Mouse (Mus musculus) gastrocnemius, postnatal 10 days (tissue): ENCODE data around the gene Tm7sf2. TPM values are rescaled to one million over a fixed set of nuclear protein-coding genes. Genes with fewer than 3 reads are reported as not detected.

ENCODE experiments used
- DNase-seq: peaks from one replicate; pipeline ENCODE4 v3.0.0; 2021; ENCODE audit warnings: mixed read lengths
- long read RNA-seq, 2 experiments: library from polyadenylated mRNA; stranded (forward); transcript quantifications; one replicate each; pipeline ENCODE4 v2.0.0; 2021
- total RNA-seq, 2 experiments: library from RNA; stranded (reverse); gene quantifications; 2 replicates each; pipeline ENCODE4 v1.2.3; 2021

Gene Tm7sf2
- total RNA-seq: 1 to 10 TPM; 4.7 to 5.8 TPM
- long read RNA-seq, experiment 1, partial matches to known transcripts: 1 of 4 reads
- long read RNA-seq, experiment 1, other reads (novel, unspliced or antisense): 1 of 4 reads
- long read RNA-seq, experiment 2, partial matches to known transcripts: 1 of 7 reads
- long read RNA-seq, experiment 2, other reads (novel, unspliced or antisense): 1 of 7 reads

- peak; percentile 85 for DNase-seq
These were observed at the start of gene Tm7sf2 for GRCm38 (mm10) chr19:6067724-6068415. Gene Tm7sf2 (minus strand): TSS chr19:6068373.

DNA sequence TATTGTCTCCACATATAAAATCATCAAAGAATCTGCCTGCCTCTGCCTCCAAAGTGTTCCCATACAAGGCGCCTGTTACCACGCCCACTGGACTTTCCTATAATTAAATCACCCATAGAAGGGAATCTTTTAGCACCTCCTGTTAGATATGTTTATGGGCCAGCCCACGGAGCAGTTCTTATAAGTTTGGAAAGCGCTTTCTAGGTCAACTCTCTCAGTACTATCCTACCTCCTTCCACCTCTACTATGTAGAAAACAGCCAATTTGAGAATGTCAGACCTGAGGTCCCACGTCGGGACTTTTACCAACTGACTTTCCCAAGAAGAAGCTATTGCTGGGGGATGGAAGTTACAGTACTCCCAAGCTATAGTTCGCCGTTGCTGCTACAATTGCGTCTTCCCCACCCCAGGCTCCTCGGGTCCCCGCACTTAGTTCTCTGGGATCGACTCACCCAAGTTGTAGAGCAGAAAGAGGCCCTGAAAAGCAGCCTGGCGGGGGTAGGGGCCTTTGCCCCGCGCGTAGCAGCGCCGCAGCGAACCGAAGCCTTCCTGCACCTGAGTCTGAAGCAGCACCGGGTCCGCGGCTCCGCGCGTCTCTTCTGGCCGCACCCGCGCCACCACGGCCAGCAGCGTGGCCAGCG is 49.3 kb upstream of the Tm7sf2 start:
- DNase-seq: no peak

DNA sequence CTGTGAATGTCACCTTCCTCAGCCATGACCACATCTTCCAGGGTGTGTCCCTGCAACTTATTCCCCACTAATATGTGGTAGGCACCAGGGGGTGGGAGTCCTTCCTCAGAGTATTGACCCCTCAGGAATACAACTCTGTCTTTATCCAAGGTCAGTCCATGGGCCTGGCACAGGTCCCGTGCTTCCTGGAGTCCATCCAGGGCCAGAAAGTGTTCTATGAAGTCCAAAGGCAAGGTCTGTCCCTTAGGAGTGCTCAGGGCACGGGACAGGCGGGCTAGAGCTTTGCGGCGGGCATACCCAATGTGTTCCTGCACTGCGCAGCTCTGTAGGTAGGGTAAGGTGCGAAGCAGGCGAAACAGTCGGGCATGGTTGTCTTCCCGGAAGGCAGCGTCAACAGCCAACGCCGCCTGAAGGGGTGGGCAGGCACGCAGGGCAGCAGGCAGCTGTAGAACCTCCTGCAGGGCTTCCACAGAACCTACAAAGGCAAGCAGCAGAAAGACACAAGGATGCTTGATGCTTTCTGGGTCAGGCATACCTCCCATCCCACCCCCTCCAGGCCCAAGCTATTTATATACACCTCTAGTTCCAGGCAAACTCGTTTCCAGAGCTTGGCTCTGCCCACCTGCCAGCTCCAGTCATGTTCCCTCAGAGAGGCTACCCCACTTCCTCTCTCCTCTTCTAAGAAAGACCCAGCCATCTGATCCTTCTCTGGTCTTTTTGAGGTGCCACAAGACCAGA is 48.1 kb upstream of the Tm7sf2 start:
- DNase-seq: no peak

GRCm38 (mm10) chr19:6113116-6113515 is 44.9 kb upstream of the Tm7sf2 start:
- DNase-seq: no peak

DNA sequence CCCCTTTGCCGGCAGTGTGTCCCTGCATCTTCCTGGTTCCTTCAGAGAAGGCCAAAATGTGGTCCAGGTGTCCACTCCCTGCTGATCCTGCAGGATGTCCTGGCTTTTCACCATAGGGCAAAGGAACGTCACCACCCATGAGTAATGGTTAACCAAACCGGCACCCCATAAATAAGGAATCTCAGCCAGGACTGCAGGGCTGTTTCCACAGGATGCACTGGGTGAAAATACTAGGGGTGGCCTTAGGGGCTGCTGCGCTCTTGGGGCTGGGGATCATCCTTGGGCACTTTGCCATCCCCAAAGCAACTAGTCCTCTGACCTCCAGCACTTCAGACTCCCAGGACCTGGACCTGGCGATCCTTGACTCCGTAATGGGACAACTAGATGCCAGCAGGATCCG is 37.4 kb upstream of the Tm7sf2 start, which contains the start of gene Naaladl1:
TSS of gene Naaladl1 (plus strand) at position 197 of the 400 bp plus-strand sequence.
- DNase-seq: no peak

GRCm38 (mm10) chr19:6104476-6104875 is 36.3 kb upstream of the Tm7sf2 start:
- DNase-seq: no peak

GRCm38 (mm10) chr19:6102169-6102853 is 34.1 kb upstream of the Tm7sf2 start:
- no peak for DNase-seq

DNA sequence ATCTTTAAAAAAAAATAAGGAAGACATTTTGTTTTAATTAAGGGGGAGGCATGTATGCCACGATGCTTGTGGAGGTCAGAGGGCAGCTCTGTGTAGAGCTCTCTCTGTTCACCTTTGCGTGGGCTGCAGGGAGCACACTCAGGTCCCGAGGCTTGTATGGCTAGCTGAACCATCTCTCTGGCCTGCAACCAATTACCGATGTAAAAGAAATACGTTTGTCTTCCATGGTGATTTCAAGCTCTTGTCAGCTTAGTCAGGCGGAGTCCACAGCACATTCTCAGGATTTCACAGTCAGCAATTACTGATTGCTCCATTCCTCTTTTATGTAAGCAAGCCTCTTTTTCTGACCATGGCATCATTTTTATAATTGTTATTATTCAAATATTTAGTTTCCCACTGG is 33.0 kb upstream of the Tm7sf2 start:
- DNase-seq: no peak

GRCm38 (mm10) chr19:6097847-6098246 is 29.7 kb upstream of the Tm7sf2 start:
- DNase-seq: no peak

DNA sequence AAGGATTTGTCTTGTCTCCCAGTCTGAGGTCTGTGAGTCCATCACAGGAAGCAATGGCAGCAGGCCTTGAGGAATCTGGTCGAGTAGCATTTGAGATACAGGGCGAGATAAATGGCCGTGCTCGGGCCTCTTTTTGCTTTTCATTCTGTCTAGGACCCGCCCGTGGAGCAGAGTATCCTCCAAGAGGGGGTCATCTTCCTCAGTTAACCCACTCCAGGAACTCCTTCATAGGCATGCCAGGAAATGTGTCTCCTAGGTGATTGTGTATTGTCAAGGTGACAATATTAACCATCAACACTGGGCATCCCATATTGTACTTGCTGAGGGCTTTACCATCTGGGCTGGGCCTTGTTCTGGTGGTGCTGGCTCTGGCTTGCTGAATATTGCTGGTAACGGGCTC is 25.9 kb upstream of the Tm7sf2 start, which contains the start of gene AC131692.1:
TSS of gene AC131692.1 (plus strand) at position 301 of the 400 bp plus-strand sequence.
- DNase-seq: no peak

GRCm38 (mm10) chr19:6088841-6089240 is 20.7 kb upstream of the Tm7sf2 start:
- no peak for DNase-seq

GRCm38 (mm10) chr19:6085417-6085879 is 17.3 kb upstream of the Tm7sf2 start:
- no peak for DNase-seq

- DNase-seq: peak; percentile 92
These were observed 16.5 kb upstream of the Tm7sf2 start, which contains the start of the genes Zfpl1 and Cdca5 for GRCm38 (mm10) chr19:6084478-6085248. Gene Zfpl1 (minus strand): TSS chr19:6084956. Gene Cdca5 (plus strand): TSS chr19:6084983.

DNA sequence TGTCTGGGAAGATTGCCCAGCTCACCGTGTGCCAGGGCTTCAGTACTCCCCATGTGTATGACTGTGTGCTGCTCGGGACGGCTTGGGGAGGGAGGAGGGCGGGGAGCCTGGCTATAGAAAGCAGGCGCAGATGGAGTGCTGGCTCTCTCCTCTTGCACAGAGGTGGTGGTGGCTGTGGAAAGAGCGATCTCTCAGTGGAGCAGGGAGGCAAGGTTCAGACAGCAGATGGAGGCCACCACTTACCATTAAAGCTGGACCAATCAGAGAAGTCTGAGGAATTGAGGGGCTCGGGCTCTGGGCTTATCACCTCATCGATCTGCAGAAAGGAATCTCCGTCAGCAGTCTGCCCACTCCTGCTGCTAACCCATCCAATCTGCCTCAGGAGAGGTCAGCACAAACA is 14.0 kb upstream of the Tm7sf2 start, which contains the start of gene Gm28374:
TSS of gene Gm28374 (minus strand) at position 101 of the 400 bp plus-strand sequence.
- no peak for DNase-seq

DNA sequence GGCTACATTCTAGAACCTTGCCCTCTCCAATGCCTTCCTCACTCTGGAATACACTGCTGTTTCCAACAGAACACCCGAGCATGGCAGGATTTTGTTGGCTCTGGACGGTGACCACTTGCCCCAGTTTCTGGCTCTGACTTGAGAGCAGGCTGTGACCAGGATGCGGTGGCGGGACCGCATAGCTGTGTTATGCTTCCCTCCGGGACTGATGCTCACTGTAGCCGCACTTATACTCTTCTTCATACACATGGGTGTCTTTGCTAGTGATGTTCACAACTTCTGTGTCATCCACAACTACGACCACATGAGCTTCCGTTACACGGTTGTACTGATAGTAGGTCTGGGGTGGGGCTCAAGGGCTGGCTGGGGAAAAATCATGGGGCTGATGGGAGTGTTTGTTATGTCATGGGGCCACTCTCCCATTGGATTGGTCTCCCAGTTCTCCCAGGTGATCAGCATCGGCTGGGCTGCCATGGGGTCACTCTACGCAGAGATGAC is 11.9 kb upstream of the Tm7sf2 start, which contains the start of gene Tmem262:
TSS of gene Tmem262 (plus strand) at position 51 of the 498 bp plus-strand sequence.
- no peak for DNase-seq

- peak; percentile 66 for DNase-seq
These were observed 8.6 kb upstream of the Tm7sf2 start, which contains the start of gene Vps51 for GRCm38 (mm10) chr19:6076564-6077393. Gene Vps51 (minus strand): TSS chr19:6077231.

DNA sequence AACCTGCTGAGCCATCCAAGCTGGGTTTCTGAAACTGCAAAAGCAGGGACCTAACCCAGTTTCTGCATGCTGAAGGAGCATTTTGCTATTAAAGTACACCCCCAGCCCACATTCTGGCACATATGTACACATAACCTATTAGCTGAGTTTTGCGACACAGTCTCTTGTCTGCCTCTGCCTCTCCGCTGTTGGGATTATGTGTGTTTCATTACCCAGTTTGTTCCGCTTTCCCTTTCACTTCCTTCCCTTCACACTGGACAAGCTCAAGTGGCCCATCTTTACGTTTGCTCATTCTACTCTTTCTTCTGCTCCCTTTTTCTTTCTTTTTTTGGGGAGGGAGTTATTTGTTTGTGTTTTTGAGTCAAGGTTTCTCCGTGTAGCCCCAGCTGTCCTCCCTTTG is 5.7 kb upstream of the Tm7sf2 start:
- DNase-seq: no peak

DNA sequence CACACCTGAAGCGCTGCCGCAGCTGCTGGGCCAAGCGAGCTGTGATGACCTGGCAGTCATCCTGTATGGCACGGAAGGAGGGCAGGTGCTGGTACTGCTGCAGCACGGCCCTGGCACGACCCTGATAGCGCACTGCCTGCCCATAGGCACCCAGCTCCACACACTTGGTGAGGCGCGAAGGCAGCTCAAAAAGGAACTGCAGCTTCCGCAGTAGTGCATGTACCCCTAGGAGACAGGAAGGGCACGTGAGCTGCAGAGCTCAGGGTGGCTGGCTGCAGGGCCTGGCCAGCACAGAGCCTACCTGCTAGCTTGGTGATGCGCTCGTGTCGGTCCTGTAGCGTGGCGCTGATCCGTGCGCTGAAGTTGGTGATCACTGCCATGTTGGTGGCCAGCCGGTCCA is 3.1 kb upstream of the Tm7sf2 start:
- no peak for DNase-seq

- no peak for DNase-seq
These were observed 2.5 kb upstream of the Tm7sf2 start for GRCm38 (mm10) chr19:6070571-6071250.
